In the genomic region with DNA sequence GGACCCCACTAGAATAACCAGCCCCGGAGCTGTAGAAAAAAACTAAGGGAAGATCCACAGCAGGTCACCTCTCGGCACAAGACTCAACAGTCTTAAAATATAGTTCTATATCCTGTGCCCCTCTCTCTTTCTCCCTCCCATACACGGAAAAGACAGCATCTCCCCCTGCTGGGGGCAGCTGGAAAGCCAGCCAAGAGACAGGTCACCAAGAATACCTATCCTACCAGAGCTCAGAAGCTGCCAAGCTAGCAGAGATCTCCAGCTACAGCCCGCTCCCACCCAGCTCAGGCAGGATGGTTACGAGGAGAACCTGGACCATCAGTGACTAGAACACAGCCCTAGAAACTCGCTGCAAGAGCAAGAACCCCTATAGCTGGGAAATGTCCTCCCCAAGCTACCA, we compare ENCODE assay signal across 8 mouse cellular contexts. TPM values are rescaled to one million over a fixed set of nuclear protein-coding genes. Genes with fewer than 3 reads are reported as not detected.
A peak's percentile ranks its signal among the peaks of the same experiment; 100 is the strongest.
DNase-seq lines count a peak whose midpoint lies in the region; ATAC-seq and TF ChIP-seq lines count a peak whose summit lies in the region.

No protein-coding gene starts in this region.

- 29% methylated on average over 6 of the region's 6 CpGs for WGBS in heart, embryonic 11.5 days (ENCODE audit: insufficient replicate concordance)
- WGBS in heart, embryonic 10.5 days: 28% methylated on average over 6 of the region's 6 CpGs
- 37% methylated on average over 6 of the region's 6 CpGs for WGBS in thymus, adult 2 months

- no peaks in the 10 kb centered on the region for H3K36me3 ChIP-seq in heart, embryonic 11.5 days (ENCODE audit: control insufficient read depth, insufficient read depth, low read length)
- peaks cover 11% of the 10 kb centered on the region for H3K36me3 ChIP-seq in heart, embryonic 10.5 days
- H3K36me3 ChIP-seq in thymus, adult 2 months (ENCODE audit: control insufficient read depth, insufficient read depth, low read length): no peaks in the 10 kb centered on the region

- H3K27me3 ChIP-seq in heart, embryonic 11.5 days (ENCODE audit: control insufficient read depth, insufficient read depth, low read length): no peaks in the 10 kb centered on the region
- H3K27me3 ChIP-seq in heart, embryonic 10.5 days (ENCODE audit: insufficient read depth, poor library complexity, severe bottlenecking): no peaks in the 10 kb centered on the region
- H3K27me3 ChIP-seq in thymus, adult 2 months (ENCODE audit: control insufficient read depth, insufficient read depth, low read length): no peaks in the 10 kb centered on the region

- H3K4me3 ChIP-seq in heart, embryonic 11.5 days (ENCODE audit: low read depth, low read length): no peak overlapping the region
- H3K4me3 ChIP-seq in heart, embryonic 10.5 days: no peak overlapping the region
- no peak overlapping the region for H3K4me3 ChIP-seq in thymus, adult 2 months (ENCODE audit: control insufficient read depth, insufficient read depth, low read length)

- H3K27ac ChIP-seq in heart, embryonic 11.5 days (ENCODE audit: low read depth, low read length): 0 out of 2 replicates have a peak overlapping the region, but pooled peaks have one; percentile 16
- no peak overlapping the region; the same call in 1 of the 2 replicates for H3K27ac ChIP-seq in heart, embryonic 10.5 days
- no peak overlapping the region for H3K27ac ChIP-seq in thymus, adult 2 months (ENCODE audit: control insufficient read depth, insufficient read depth, low read length)

- no peak for TF ChIP-seq POLR2A in thymus, adult 2 months (IDR thresholded peaks at IDR 0.05; ENCODE audit: control insufficient read depth, extremely low read depth, insufficient read depth, low read length, poor library complexity)

- peaks cover 90% of the 10 kb centered on the region for H3K4me1 ChIP-seq in heart, embryonic 11.5 days (ENCODE audit: control insufficient read depth, insufficient read depth, low read length)
- H3K4me1 ChIP-seq in heart, embryonic 10.5 days: peaks cover 100% of the 10 kb centered on the region
- peaks cover 40% of the 10 kb centered on the region for H3K4me1 ChIP-seq in thymus, adult 2 months (replicated peaks; ENCODE audit: control insufficient read depth, insufficient read depth, low read length)

- H3K4me2 ChIP-seq in heart, embryonic 11.5 days: 0 out of 2 replicates have a peak overlapping the region, but pooled peaks have one; percentile 7

- TF ChIP-seq CTCF in thymus, adult 2 months (IDR thresholded peaks at IDR 0.05; ENCODE audit: borderline replicate concordance, control insufficient read depth, extremely low read depth, insufficient read depth, low read length, poor library complexity): peak; percentile 68; the same call in 1 of the 2 replicates

- peak overlapping the region; percentile 12; the same call in 1 of the 2 replicates for H3K9ac ChIP-seq in heart, embryonic 11.5 days (ENCODE audit: low read depth, low read length)

- no peak for DNase-seq in heart, embryonic 10.5 days (ENCODE audit: low spot score)
- peak; percentile 65 for DNase-seq in A20 (ENCODE audit: low read depth, low spot score)
- peak; percentile 76 for DNase-seq in T-cell, adult 2 months (ENCODE audit: low spot score)
- peak; percentile 81 for DNase-seq in heart, postnatal 4 days
- DNase-seq in lung, postnatal 36 days: peak; percentile 69
- peak; percentile 89 for DNase-seq in thymus, adult 2 months
- no peak for DNase-seq in gastrocnemius, adult 8-10 months (ENCODE audit: low spot score in 2 of 2)

- H3K9me3 ChIP-seq in heart, embryonic 11.5 days (replicated peaks; ENCODE audit: control insufficient read depth, low read length): no peaks in the 10 kb centered on the region
- no peaks in the 10 kb centered on the region for H3K9me3 ChIP-seq in heart, embryonic 10.5 days

- ATAC-seq in heart, embryonic 11.5 days (replicated peaks; ENCODE audit: insufficient number of reproducible peaks, low FRiP score, low TSS enrichment): no peak

RNA-seq across cellular contexts. Expression of a gene that starts 6.8 kb away (rescaled TPM):
- polyA plus RNA-seq in heart, embryonic 11.5 days (2014; fragmentation: Nextera tagmentation; extraction: Ambion mirVana): 42.8 and 45.3 TPM in 2 replicates
- polyA plus RNA-seq in heart, embryonic 10.5 days (2016; fragmentation: Nextera tagmentation; extraction: Ambion mirVana): 84.9 and 103 TPM in 2 replicates
- 10 to 100 TPM; 90.7 to 91.4 TPM for total RNA-seq in heart, postnatal 4 days (2021)
- polyA plus RNA-seq in thymus, adult 2 months (2012; rRNA removed): 76.8 and 81.7 TPM in 2 replicates
- total RNA-seq in gastrocnemius, adult 8-10 months (2022): 10 to 100 TPM; 77.5 to 86.2 (median 83.2) TPM

RNA-seq across cellular contexts. Expression of a gene that starts 25.5 kb away (rescaled TPM):
- 12.7 and 13.2 TPM in 2 replicates for polyA plus RNA-seq in heart, embryonic 11.5 days (2014; fragmentation: Nextera tagmentation; extraction: Ambion mirVana)
- polyA plus RNA-seq in heart, embryonic 10.5 days (2016; fragmentation: Nextera tagmentation; extraction: Ambion mirVana): 16.5 and 19.4 TPM in 2 replicates
- total RNA-seq in heart, postnatal 4 days (2021): 1 to 10 TPM; 5.3 TPM
- polyA plus RNA-seq in thymus, adult 2 months (2012; rRNA removed): 13.0 and 17.7 TPM in 2 replicates
- total RNA-seq in gastrocnemius, adult 8-10 months (2022): not detected

RNA-seq across cellular contexts. Expression of a gene that starts 33.7 kb away (rescaled TPM):
- 27.9 and 28.7 TPM in 2 replicates for polyA plus RNA-seq in heart, embryonic 11.5 days (2014; fragmentation: Nextera tagmentation; extraction: Ambion mirVana)
- polyA plus RNA-seq in heart, embryonic 10.5 days (2016; fragmentation: Nextera tagmentation; extraction: Ambion mirVana): 35.0 and 40.9 TPM in 2 replicates
- total RNA-seq in heart, postnatal 4 days (2021): 10 to 100 TPM; 29.9 to 32.6 TPM
- polyA plus RNA-seq in thymus, adult 2 months (2012; rRNA removed): 48.6 and 56.5 TPM in 2 replicates
- 10 to 100 TPM; 61.5 to 73.2 (median 63.8) TPM for total RNA-seq in gastrocnemius, adult 8-10 months (2022)

RNA-seq across cellular contexts. Expression of a gene that starts 38.1 kb away (rescaled TPM):
- polyA plus RNA-seq in heart, embryonic 11.5 days (2014; fragmentation: Nextera tagmentation; extraction: Ambion mirVana): 61.3 and 64.3 TPM in 2 replicates
- 90.9 and 108 TPM in 2 replicates for polyA plus RNA-seq in heart, embryonic 10.5 days (2016; fragmentation: Nextera tagmentation; extraction: Ambion mirVana)
- total RNA-seq in heart, postnatal 4 days (2021): 10 to 100 TPM; 71.3 to 75.3 TPM
- polyA plus RNA-seq in thymus, adult 2 months (2012; rRNA removed): 36.1 and 42.2 TPM in 2 replicates
- 100 to 1,000 TPM; 108 to 127 (median 111) TPM for total RNA-seq in gastrocnemius, adult 8-10 months (2022)

RNA-seq across cellular contexts. Expression of a gene that starts 45.4 kb away (rescaled TPM):
- 0.23 TPM in 1 of 2 replicates, not detected in the other for polyA plus RNA-seq in heart, embryonic 11.5 days (2014; fragmentation: Nextera tagmentation; extraction: Ambion mirVana)
- 0.06 and 0.08 TPM in 2 replicates for polyA plus RNA-seq in heart, embryonic 10.5 days (2016; fragmentation: Nextera tagmentation; extraction: Ambion mirVana)
- total RNA-seq in heart, postnatal 4 days (2021): under 1 TPM; 0.33 to 0.41 TPM
- 0.12 and 0.27 TPM in 2 replicates for polyA plus RNA-seq in thymus, adult 2 months (2012; rRNA removed)
- total RNA-seq in gastrocnemius, adult 8-10 months (2022): 10 to 100 TPM; 92.5 to 99.3 (median 93.6) TPM

Comparison
In these comparisons a context has a peak if more than half of its experiments do, and no peak if none do; other contexts are left out.
1. DNase-seq: peak in A20 (single experiment), T-cell, adult 2 months (single experiment), heart, postnatal 4 days (single experiment), lung, postnatal 36 days (single experiment) and thymus, adult 2 months (single experiment); none in heart, embryonic 10.5 days (single experiment) and gastrocnemius, adult 8-10 months (0 of 2).